Mouse (Mus musculus) liver, embryonic 13.5 days (tissue): ENCODE measurements around the gene Hyal1. TPM values are rescaled to one million over a fixed set of nuclear protein-coding genes. Genes with fewer than 3 reads are reported as not detected.

Experiments
- ATAC-seq: fragments of 200-750 bp; cut with Nextera tagmentation; 2 replicates; pipeline ENCODE4 v1.8.0; 2017; ENCODE audit warnings: low read depth, mild to moderate bottlenecking, moderate number of reproducible peaks, moderate library complexity
- DNase-seq: peaks from one replicate; pipeline ENCODE4 v3.0.0; 2022
- H3K27ac ChIP-seq: fragments of 300-500 bp; sonication (generic); 2 replicates; pipeline ENCODE4 v1.5.1; 2015; ENCODE audit warnings: moderate library complexity, mild to moderate bottlenecking, inconsistent platforms
- H3K27me3 ChIP-seq: fragments of 300-500 bp; sonication (generic); 2 replicates; pipeline ENCODE4 v1.6.1; 2015; ENCODE audit warnings: mild to moderate bottlenecking, inconsistent platforms
- H3K36me3 ChIP-seq: fragments of 300-500 bp; sonication (generic); 2 replicates; pipeline ENCODE4 v1.6.1; 2015; ENCODE audit warnings: mild to moderate bottlenecking, inconsistent platforms
- H3K4me1 ChIP-seq: fragments of 300-500 bp; sonication (generic); replicated peaks from 2 replicates; pipeline ENCODE4 v1.6.1; 2015; ENCODE audit warnings: inconsistent platforms
- H3K4me2 ChIP-seq: fragments of 300-500 bp; sonication (generic); 2 replicates; pipeline ENCODE4 v1.6.1; 2015; ENCODE audit warnings: inconsistent platforms, mild to moderate bottlenecking, moderate library complexity
- H3K4me3 ChIP-seq: fragments of 300-500 bp; sonication (generic); replicated peaks from 2 replicates; pipeline ENCODE4 v1.5.1; 2015; ENCODE audit warnings: mild to moderate bottlenecking, inconsistent platforms
- H3K9ac ChIP-seq: fragments of 300-500 bp; sonication (generic); 2 replicates; pipeline ENCODE4 v1.6.1; 2015; ENCODE audit warnings: mild to moderate bottlenecking, inconsistent platforms
- H3K9me3 ChIP-seq: fragments of 300-500 bp; sonication (generic); replicated peaks from 2 replicates; pipeline ENCODE4 v1.6.1; 2016; ENCODE audit warnings: inconsistent platforms
- WGBS: fragments of 180-500 bp; shearing (Covaris S2); methylation state at CpG from one replicate; pipeline ENCODE4 v1.1.7; 2015; ENCODE audit not compliant: insufficient replicate concordance; 5-methylcytosine and 5-hydroxymethylcytosine counted together
- polyA plus RNA-seq: library from polyadenylated mRNA; unstranded; fragments of >200 nt; fragmentation: Nextera tagmentation; extraction: Ambion mirVana; gene quantifications from 2 replicates; pipeline ENCODE4 v1.2.1, GENCODE M21; 2015

Gene Hyal1
- polyA plus RNA-seq, 1 experiment from 2014 or later: 2.6 TPM

DNA sequence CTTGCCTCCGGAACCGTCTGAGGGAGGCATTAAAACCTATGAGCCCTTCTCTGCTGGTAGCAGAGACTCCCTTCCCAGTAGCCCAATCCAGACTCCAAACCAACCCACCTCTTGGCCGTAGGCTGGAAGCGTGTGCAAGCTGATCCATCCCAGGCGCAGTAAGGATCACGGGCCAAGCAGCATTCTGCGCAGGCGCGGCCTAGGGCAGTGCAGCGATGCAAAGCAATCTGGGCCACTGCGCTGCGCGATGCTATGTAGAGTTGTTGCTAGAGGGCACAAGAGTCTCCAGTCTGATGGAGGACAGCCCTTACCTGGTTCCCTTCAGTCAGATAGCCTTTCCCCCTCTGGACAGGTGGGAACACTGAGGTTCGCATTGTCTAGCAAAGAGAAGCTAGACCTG, 23.1 kb downstream of the Hyal1 start:
- ATAC-seq: no peak
- Histone ChIP-seq H3K4me1 (peaks cover 52% of the 10 kb centered on the region), H3K4me2 (no peak overlapping the region), H3K9me3 (no peaks in the 10 kb centered on the region), H3K27me3 (peaks cover 42% of the 10 kb centered on the region), H3K4me3 (no peak overlapping the region), H3K27ac (no peak overlapping the region), H3K36me3 (peaks cover 9% of the 10 kb centered on the region), H3K9ac (no peak overlapping the region)
- DNase-seq: no peak
- WGBS: 61% methylated on average over 14 of the region's 14 CpGs

DNA sequence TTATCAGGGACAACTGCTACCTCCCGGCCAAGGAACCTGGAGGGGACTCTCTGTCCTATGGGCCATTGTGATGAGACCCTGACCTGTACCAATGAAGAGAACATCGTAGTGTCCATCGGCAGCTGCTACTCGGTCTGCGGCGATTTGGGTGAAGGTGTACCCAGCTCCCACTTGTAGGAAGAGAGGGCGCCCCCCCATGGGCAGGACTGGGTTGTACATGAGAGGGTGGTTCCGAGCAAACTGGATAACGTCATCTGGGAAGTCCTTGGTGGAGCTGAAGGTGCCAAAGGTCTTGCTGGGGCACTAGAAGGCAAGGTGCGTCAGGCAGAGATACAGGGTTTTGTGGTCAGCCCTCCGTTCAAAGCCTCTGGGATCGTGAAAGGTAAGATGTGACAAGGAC, 24.0 kb downstream of the Hyal1 start:
- Histone ChIP-seq H3K4me3 (no peak overlapping the region), H3K9ac (no peak overlapping the region), H3K27me3 (peaks cover 45% of the 10 kb centered on the region), H3K4me2 (no peak overlapping the region), H3K9me3 (no peaks in the 10 kb centered on the region), H3K4me1 (peaks cover 59% of the 10 kb centered on the region), H3K36me3 (peaks cover 4% of the 10 kb centered on the region; the same call in 1 of the 2 replicates), H3K27ac (no peak overlapping the region)
- no peak for ATAC-seq
- 61% methylated on average over 12 of the region's 12 CpGs for WGBS
- no peak for DNase-seq

DNA sequence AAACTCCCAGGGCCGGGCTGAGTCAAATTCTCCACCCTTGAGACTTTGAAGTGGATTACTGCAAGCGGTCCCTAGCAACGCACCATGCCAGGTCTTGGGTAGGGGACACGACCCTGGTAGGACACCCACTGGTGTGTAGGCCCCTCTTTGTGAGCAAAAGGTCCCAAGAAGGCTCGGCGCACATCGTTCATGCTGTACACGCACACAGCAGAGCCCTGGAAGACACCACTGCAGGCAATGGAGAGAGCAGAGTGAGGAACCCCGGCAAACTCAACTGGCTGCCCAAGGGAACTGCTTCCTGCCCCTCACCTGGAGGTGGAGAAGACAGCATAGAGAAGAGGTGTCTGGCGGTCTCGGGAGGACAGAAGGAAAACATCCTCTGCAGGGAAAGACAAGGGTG, 24.5 kb downstream of the Hyal1 start:
- Histone ChIP-seq H3K27ac (no peak overlapping the region), H3K4me2 (no peak overlapping the region), H3K36me3 (no peaks in the 10 kb centered on the region), H3K9me3 (no peaks in the 10 kb centered on the region), H3K4me3 (no peak overlapping the region), H3K9ac (no peak overlapping the region), H3K4me1 (peaks cover 59% of the 10 kb centered on the region), H3K27me3 (peaks cover 51% of the 10 kb centered on the region)
- DNase-seq (no peak), ATAC-seq (no peak)
- 70% methylated on average over 11 of the region's 11 CpGs for WGBS

DNA sequence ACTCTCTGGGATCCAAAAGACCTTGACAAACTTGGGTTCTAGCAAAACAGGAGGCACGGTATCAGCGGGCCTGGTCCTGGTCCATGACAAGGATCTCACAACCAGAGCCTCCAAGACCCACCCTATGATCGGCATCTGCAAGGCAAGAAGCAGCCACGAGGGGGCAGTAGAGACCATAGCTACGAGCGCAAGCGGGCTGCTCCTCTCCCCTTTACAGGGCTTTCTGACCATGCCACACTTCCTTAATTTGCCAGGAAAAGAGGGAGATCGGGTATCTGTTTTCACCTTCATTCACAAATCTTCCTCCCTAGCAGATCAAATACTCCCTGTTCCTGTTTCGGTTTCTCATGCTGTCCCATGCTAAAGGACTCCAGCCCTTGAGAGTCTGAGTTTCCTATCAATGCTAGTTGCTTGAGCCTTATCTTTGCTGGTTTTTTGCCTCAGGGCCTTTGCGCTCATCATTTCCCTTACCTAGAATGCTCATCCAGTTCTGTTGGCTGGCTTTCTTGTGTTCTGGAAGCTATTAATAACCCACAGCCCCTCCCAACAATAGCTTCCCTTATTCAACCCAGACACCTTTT, 25.4 kb downstream of the Hyal1 start:
- Histone ChIP-seq H3K9ac (peak overlapping the region; percentile 31; the same call in 1 of the 2 replicates), H3K4me2 (peak overlapping the region; percentile 46), H3K4me1 (peaks cover 59% of the 10 kb centered on the region), H3K4me3 (peak overlapping the region; percentile 9; the same call in 1 of the 2 replicates), H3K27ac (no peak overlapping the region), H3K27me3 (peaks cover 58% of the 10 kb centered on the region), H3K9me3 (no peaks in the 10 kb centered on the region), H3K36me3 (no peaks in the 10 kb centered on the region)
- DNase-seq: peak; percentile 81
- WGBS: under 1% methylated on average over 10 of the region's 10 CpGs
- ATAC-seq: peak; percentile 59

DNA sequence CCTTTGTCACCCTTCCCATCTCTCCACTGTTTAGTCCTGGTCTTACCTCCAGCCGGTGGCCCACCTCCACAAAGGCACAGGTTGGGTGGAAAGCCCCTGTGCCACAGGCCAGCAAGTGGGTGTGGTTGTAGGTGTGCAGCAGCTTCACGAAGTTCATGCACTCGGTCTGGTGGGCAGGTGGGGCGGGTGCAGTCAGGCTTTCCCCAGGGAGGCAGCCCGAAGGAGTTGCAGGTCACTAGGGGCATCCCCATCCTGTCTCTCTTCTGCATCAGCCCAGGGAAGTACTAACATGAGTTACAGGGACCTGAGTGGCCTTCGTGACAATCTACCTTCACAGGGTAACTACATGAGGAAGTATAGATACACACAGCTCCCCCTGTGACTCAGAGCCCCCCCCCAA, 26.5 kb downstream of the Hyal1 start:
- ATAC-seq: no peak
- no peak for DNase-seq
- H3K36me3 ChIP-seq: no peaks in the 10 kb centered on the region
- H3K9me3 ChIP-seq: no peaks in the 10 kb centered on the region
- peaks cover 61% of the 10 kb centered on the region for H3K4me1 ChIP-seq
- H3K9ac ChIP-seq: no peak overlapping the region
- H3K4me2 ChIP-seq: no peak overlapping the region
- no peak overlapping the region for H3K27ac ChIP-seq
- 58% methylated on average over 6 of the region's 6 CpGs for WGBS
- H3K27me3 ChIP-seq: peaks cover 58% of the 10 kb centered on the region
- no peak overlapping the region for H3K4me3 ChIP-seq

DNA sequence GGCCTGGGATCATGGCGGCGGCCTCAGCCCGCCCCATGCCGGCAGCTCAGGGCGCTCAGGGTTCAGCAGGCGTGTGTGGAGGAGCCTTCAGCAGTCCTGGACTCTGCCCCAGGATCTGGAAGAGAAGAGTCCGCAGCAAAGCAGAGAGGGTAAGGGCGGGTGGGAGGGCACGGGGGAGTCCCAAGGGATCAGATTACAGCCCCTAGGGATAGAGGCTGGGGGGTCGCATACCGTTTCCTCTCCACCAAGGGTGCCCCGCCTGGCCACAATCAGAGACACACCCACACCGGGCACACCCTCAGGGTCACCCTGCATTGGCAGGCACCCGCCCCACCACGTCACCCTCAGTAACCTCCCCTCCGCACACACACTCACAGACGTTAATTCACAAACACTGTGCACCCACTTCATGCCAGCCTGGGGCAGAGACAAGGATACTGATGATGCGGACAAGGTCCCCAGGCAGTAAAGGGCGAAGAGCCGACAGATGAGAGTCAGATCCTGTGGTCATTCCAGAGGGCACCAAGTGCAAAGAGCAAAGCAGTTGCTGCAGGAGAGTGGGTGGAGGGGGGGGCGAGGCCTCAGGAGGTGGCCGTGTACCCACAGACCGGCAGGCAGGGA, 28.4 kb downstream of the Hyal1 start:
- H3K9me3 ChIP-seq: no peaks in the 10 kb centered on the region
- no peak overlapping the region for H3K9ac ChIP-seq
- no peak overlapping the region for H3K4me3 ChIP-seq
- peaks cover 55% of the 10 kb centered on the region for H3K4me1 ChIP-seq
- no peak for DNase-seq
- no peak overlapping the region for H3K27ac ChIP-seq
- H3K36me3 ChIP-seq: no peaks in the 10 kb centered on the region
- 0 out of 2 replicates have a peak, but pooled peaks have one; percentile 25 for ATAC-seq
- H3K27me3 ChIP-seq: peaks cover 39% of the 10 kb centered on the region
- 39% methylated on average over 23 of the region's 23 CpGs for WGBS
- no peak overlapping the region for H3K4me2 ChIP-seq

DNA sequence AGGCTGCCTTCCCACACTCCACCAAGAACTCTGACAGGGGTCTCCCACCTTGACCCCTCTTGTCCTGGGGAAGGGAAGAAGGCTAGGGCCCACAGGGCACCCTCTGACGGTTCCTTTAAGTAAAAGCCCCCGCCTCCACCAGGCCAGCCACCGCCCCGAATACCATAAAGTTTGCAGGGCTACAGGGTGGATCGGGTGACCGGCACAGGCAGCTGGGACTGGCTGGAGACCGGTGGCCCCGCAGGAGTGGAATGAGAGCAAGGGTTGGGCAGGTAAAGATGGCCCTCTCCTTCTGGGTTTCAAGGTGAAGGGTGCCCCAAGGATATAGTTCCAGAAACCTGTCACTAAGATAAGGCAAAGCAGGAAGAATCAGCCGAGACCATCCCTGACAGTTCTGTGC, 29.9 kb downstream of the Hyal1 start:
- no peaks in the 10 kb centered on the region for H3K36me3 ChIP-seq
- no peak overlapping the region for H3K27ac ChIP-seq
- no peak overlapping the region; the same call in 1 of the 2 replicates for H3K9ac ChIP-seq
- peaks cover 27% of the 10 kb centered on the region for H3K27me3 ChIP-seq
- no peak overlapping the region for H3K4me2 ChIP-seq
- WGBS: 42% methylated on average over 9 of the region's 9 CpGs
- H3K9me3 ChIP-seq: no peaks in the 10 kb centered on the region
- no peak overlapping the region for H3K4me3 ChIP-seq
- ATAC-seq (no peak), DNase-seq (no peak)
- peaks cover 59% of the 10 kb centered on the region for H3K4me1 ChIP-seq

DNA sequence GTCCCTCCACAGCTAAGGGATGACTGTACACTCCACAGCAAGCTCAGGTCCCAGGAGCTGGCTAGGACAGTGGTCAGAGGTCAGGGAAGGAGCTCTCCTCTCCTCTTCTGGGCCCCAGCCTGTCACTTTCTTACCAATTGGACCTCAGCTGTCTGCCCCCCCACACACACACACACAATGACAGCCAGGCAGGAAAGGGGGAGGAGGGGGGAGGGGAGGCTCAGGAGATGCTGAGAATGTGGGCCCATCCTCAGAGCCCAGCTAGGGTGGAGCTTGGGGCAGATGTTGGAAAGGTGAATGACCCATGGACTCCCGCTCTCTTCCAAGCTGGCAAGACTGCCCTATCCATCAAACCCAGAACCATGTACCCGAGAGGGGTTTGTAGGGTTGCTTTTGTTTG, 30.3 kb downstream of the Hyal1 start:
- H3K4me2 ChIP-seq: no peak overlapping the region
- H3K27me3 ChIP-seq: peaks cover 27% of the 10 kb centered on the region
- no peak overlapping the region for H3K27ac ChIP-seq
- ATAC-seq: no peak
- H3K9ac ChIP-seq: no peak overlapping the region; the same call in 1 of the 2 replicates
- H3K4me1 ChIP-seq: peaks cover 64% of the 10 kb centered on the region
- no peaks in the 10 kb centered on the region for H3K9me3 ChIP-seq
- WGBS: 65% methylated on average over 2 of the region's 2 CpGs
- no peak overlapping the region for H3K4me3 ChIP-seq
- H3K36me3 ChIP-seq: no peaks in the 10 kb centered on the region
- DNase-seq: no peak

DNA sequence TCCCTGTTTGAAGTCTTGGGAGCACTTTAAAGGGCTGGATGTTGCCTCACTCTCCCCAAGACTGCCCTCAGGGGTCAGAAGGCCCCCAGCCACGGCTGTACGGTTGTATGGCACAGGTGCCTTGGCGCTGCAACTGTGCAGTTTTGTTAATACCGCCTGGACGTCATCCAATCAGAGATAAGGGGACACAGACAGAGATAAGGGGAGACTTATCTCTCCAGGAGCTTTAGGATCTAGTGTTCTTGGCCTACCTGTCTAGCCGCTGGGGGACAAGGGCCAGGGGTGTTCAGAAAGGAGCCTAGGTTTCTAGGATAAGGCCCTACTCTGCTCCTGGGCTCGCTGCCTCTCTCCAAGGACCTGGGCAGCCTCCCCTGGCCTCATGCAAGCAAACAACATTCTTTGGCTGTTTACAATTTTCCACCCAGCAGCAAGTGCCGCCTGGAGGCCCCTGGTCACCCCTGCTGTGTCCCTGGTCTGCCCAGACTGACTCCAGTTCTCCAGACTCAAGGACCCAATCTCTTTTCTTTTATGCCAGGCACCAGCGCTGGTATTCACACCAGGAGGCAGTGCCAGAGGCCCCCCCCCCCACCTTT, 31.0 kb downstream of the Hyal1 start:
- H3K4me2 ChIP-seq: no peak overlapping the region
- no peaks in the 10 kb centered on the region for H3K36me3 ChIP-seq
- no peaks in the 10 kb centered on the region for H3K9me3 ChIP-seq
- H3K4me3 ChIP-seq: no peak overlapping the region
- H3K27ac ChIP-seq: no peak overlapping the region
- H3K4me1 ChIP-seq: peaks cover 61% of the 10 kb centered on the region
- H3K27me3 ChIP-seq: peaks cover 27% of the 10 kb centered on the region
- ATAC-seq: no peak
- 47% methylated on average over 9 of the region's 9 CpGs for WGBS
- no peak for DNase-seq
- no peak overlapping the region for H3K9ac ChIP-seq

DNA sequence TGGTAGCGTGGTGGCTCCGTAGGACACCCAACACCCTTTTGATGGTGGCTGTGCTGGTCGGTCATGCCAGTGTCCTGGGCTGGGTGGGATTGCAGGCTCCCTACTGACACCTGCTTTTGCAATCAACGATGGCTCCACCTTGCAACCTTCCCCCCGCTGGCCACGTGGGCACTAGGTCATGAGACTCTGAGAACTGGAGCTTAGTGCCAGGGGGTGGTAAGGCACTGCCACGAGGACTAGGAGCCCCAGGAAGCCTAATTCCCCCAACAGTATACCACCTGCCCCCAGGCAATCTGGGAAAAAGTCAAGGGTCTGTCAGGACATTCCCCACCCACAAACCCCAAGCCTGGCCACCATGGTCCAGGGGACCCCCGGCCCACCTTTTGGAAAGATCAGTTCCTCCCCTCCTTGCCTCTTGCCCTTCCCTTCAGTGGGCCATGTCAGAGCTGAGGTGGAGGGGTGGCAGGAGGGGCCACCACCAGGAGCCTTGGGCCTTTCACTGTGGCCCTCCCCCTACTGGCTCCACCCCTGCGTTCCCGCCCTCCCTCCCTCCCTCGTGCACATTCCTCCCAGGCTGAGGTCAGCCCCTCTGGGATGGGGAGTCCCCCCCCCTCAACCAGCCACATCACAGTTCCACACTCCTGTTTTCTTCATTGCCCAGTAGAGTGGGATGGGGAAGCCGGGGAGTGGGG, 32.2 kb downstream of the Hyal1 start, which contains the start of gene Sema3b:
Gene Sema3b (minus strand): TSS at position 489 of the 692 bp plus-strand sequence.
- WGBS: 48% methylated on average over 12 of the region's 12 CpGs
- H3K4me1 ChIP-seq: peaks cover 70% of the 10 kb centered on the region
- peaks cover 2% of the 10 kb centered on the region; the same call in 1 of the 2 replicates for H3K36me3 ChIP-seq
- peaks cover 21% of the 10 kb centered on the region for H3K27me3 ChIP-seq
- H3K9me3 ChIP-seq: no peaks in the 10 kb centered on the region
- no peak within 1 kb of the TSS for H3K27ac ChIP-seq
- no peak for ATAC-seq
- H3K4me2 ChIP-seq: no peak within 1 kb of the TSS
- no peak within 1 kb of the TSS for H3K9ac ChIP-seq
- no peak within 1 kb of the TSS for H3K4me3 ChIP-seq
- no peak for DNase-seq

DNA sequence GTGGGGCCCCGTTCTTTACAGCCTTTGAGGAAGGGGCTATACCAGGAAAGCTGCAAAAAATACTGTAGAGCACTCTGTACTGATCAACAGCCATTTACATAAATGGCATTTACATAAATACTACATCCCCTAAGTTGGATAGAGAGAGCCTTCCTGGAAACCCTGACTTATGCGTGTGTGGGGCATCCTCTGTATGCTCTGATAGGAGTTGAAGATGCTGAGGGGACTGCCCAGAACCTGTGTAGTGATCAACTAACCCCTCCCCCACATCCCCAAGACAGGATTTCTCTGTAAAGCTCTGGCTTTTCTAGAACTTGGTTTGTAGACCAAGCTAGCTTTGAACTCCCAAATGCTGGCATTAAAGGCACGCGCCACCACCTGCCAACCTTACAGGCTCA, 32.7 kb downstream of the Hyal1 start:
- Histone ChIP-seq H3K9ac (no peak overlapping the region), H3K36me3 (peaks cover 7% of the 10 kb centered on the region), H3K27ac (no peak overlapping the region), H3K4me3 (no peak overlapping the region), H3K9me3 (no peaks in the 10 kb centered on the region), H3K27me3 (0 out of 2 replicates have a peak, but pooled peaks cover 16% of the 10 kb centered on the region), H3K4me1 (peaks cover 70% of the 10 kb centered on the region), H3K4me2 (no peak overlapping the region)
- WGBS: 69% methylated on average over 4 of the region's 4 CpGs
- ATAC-seq: no peak
- no peak for DNase-seq
